Mouse (Mus musculus) heart, adult 2 months (tissue): ENCODE results near the gene Stard5. TPM values are rescaled to one million over a fixed set of nuclear protein-coding genes. Genes with fewer than 3 reads are reported as not detected.

Experiments used
- DNase-seq, 2 experiments: peaks; one replicate each; pipeline ENCODE4 v3.0.0; 2021
- H3K27ac ChIP-seq: fragments of 200-600 bp; 2 replicates; pipeline ENCODE4 v1.8.1; 2022
- H3K27me3 ChIP-seq: fragments of 200-500 bp; 2 replicates; pipeline ENCODE4 v1.6.1; 2012; ENCODE audit warnings: mild to moderate bottlenecking, low read length, inconsistent platforms, mixed read lengths; ENCODE audit not compliant: control insufficient read depth, insufficient read depth
- H3K36me3 ChIP-seq: fragments of 200-500 bp; 2 replicates; pipeline ENCODE4 v1.6.1; 2012; ENCODE audit warnings: low read length, inconsistent platforms; ENCODE audit not compliant: control insufficient read depth, insufficient read depth
- H3K4me1 ChIP-seq: fragments of 200-500 bp; 2 replicates; pipeline ENCODE4 v1.6.1; 2011; ENCODE audit warnings: low read length; ENCODE audit not compliant: control insufficient read depth, insufficient read depth
- H3K4me3 ChIP-seq: fragments of 200-600 bp; 2 replicates; pipeline ENCODE4 v1.8.1; 2022
- H3K79me2 ChIP-seq: fragments of 200-500 bp; replicated peaks from 2 replicates; pipeline ENCODE4 v1.6.1; 2012; ENCODE audit warnings: mild to moderate bottlenecking, inconsistent platforms, low read length, moderate library complexity, mixed read lengths; ENCODE audit not compliant: control insufficient read depth, insufficient read depth
- H3K9ac ChIP-seq: fragments of 200-500 bp; 2 replicates; pipeline ENCODE4 v1.6.1; 2012; ENCODE audit warnings: low read depth, mild to moderate bottlenecking, control low read depth, inconsistent platforms, low read length, mixed read lengths
- CTCF ChIP-seq: fragments of 200-600 bp; IDR thresholded peaks from 2 replicates; pipeline ENCODE4 v1.8.1; 2022; ENCODE audit warnings: antibody characterized with exemption, mild to moderate bottlenecking, moderate library complexity
- EP300 ChIP-seq: fragments of 200-500 bp; IDR thresholded peaks from 2 replicates; pipeline ENCODE4 v1.6.1; 2011; ENCODE audit warnings: low read depth, low read length, control low read depth; ENCODE audit not compliant: insufficient read depth
- POLR2A ChIP-seq: fragments of 200-500 bp; IDR thresholded peaks from 2 replicates; pipeline ENCODE4 v1.6.1; 2011; ENCODE audit warnings: mild to moderate bottlenecking, low read depth, low read length, control low read depth; ENCODE audit not compliant: insufficient read depth
- WGBS: fragments of 180-500 bp; shearing (Covaris S2); methylation state at CpG from one replicate; pipeline ENCODE4 v1.1.7; 2018; 5-methylcytosine and 5-hydroxymethylcytosine counted together
- intact Hi-C: fragments of 180-260 bp; cut with DNase I; formaldehyde crosslinking; loops from one replicate; pipeline ENCODE4 v1.15.1; 2025
- long read RNA-seq: library from polyadenylated mRNA; stranded (forward); transcript quantifications from one replicate; pipeline ENCODE4 v2.0.0, GENCODE M21; 2021
- polyA plus RNA-seq: library from polyadenylated mRNA; depleted of rRNA; stranded (reverse); fragments of >200 nt; gene quantifications from 2 replicates; pipeline ENCODE4 v1.2.3, GENCODE M21; 2012; rRNA removed
- total RNA-seq, 2 experiments: library from RNA; stranded (reverse); gene quantifications; 2 replicates each; pipeline ENCODE4 v1.2.3; 2021

Stard5 gene
- 1 to 10 TPM; 8.6 to 9.2 TPM for total RNA-seq
- 6.7 and 9.6 TPM in 2 replicates for polyA plus RNA-seq
- long read RNA-seq, partial matches to known transcripts, result 1 of 4 reads
- long read RNA-seq, other reads (novel, unspliced or antisense), result 1 of 4 reads

- Histone ChIP-seq H3K27me3 (no peaks in the 10 kb centered on the region), H3K4me3 (peak within 1 kb of the TSS; percentile 63), H3K9ac (peak within 1 kb of the TSS; percentile 90), H3K27ac (peak within 1 kb of the TSS; percentile 92), H3K79me2 (no peaks in the 10 kb centered on the region), H3K4me1 (peaks cover 6% of the 10 kb centered on the region), H3K36me3 (no peaks in the 10 kb centered on the region; the same call in 1 of the 2 replicates)
- WGBS, result under 1% methylated on average over 35 of the region's 35 CpGs
- peak; percentile 42 for TF ChIP-seq CTCF
- TF ChIP-seq EP300, result no peak
- peak; percentile 95 for TF ChIP-seq POLR2A
- intact Hi-C loops, result loop anchor here (2.0 to 10.0 kb wide), 4 partner anchors 21 to 767 kb away; partner anchors contain the start of genes Mesd, Mex3b and Tlnrd1
- DNase-seq, result peak; percentile 96 to 97
Measured at GRCm38 (mm10) chr7:83631828-83632681, at the start of gene Stard5. Stard5 (plus strand) TSS chr7:83631959.

GRCm38 (mm10) chr7:83584639-83585471 is 46.9 kb upstream of the Stard5 start, which contains the start of gene Tmc3:
Tmc3 (plus strand) TSS chr7:83584927.
- 21% methylated on average over 11 of the region's 11 CpGs for WGBS
- Histone ChIP-seq H3K27ac (no peak within 1 kb of the TSS), H3K79me2 (no peaks in the 10 kb centered on the region), H3K4me1 (peaks cover 7% of the 10 kb centered on the region), H3K27me3 (no peaks in the 10 kb centered on the region), H3K36me3 (no peaks in the 10 kb centered on the region), H3K4me3 (no peak within 1 kb of the TSS), H3K9ac (no peak within 1 kb of the TSS)
- peak; percentile 63 to 76 for DNase-seq
- no peak for TF ChIP-seq EP300
- TF ChIP-seq CTCF, result no peak
- no peak for TF ChIP-seq POLR2A
- intact Hi-C loops, result no loop called here

GRCm38 (mm10) chr7:83594056-83594455 is 37.7 kb upstream of the Stard5 start:
- Histone ChIP-seq H3K36me3 (no peaks in the 10 kb centered on the region), H3K9ac (no peak overlapping the region), H3K4me1 (no peaks in the 10 kb centered on the region), H3K4me3 (no peak overlapping the region), H3K79me2 (no peaks in the 10 kb centered on the region), H3K27me3 (no peaks in the 10 kb centered on the region), H3K27ac (no peak overlapping the region)
- WGBS, result 85% methylated on average over 3 of the region's 3 CpGs
- DNase-seq, result no peak
- TF ChIP-seq POLR2A (no peak), CTCF (no peak), EP300 (no peak)
- intact Hi-C loops, result no loop called here

GRCm38 (mm10) chr7:83597063-83597462 is 34.7 kb upstream of the Stard5 start:
- no peak overlapping the region for H3K4me3 ChIP-seq
- intact Hi-C loops, result no loop called here
- TF ChIP-seq EP300, result no peak
- TF ChIP-seq POLR2A, result no peak
- no peak for TF ChIP-seq CTCF
- H3K27ac ChIP-seq, result no peak overlapping the region
- no peaks in the 10 kb centered on the region for H3K27me3 ChIP-seq
- H3K79me2 ChIP-seq, result no peaks in the 10 kb centered on the region
- H3K36me3 ChIP-seq, result no peaks in the 10 kb centered on the region
- no peak overlapping the region for H3K9ac ChIP-seq
- 71% methylated on average over 3 of the region's 3 CpGs for WGBS
- H3K4me1 ChIP-seq, result no peaks in the 10 kb centered on the region
- no peak for DNase-seq

GRCm38 (mm10) chr7:83598997-83599912 is 32.5 kb upstream of the Stard5 start:
- TF ChIP-seq POLR2A (no peak), EP300 (no peak), CTCF (no peak)
- Histone ChIP-seq H3K79me2 (no peaks in the 10 kb centered on the region), H3K27ac (no peak overlapping the region), H3K4me1 (no peaks in the 10 kb centered on the region), H3K27me3 (no peaks in the 10 kb centered on the region), H3K4me3 (no peak overlapping the region), H3K9ac (no peak overlapping the region), H3K36me3 (no peaks in the 10 kb centered on the region)
- intact Hi-C loops, result no loop called here
- DNase-seq, result no peak
- WGBS, result 68% methylated on average over 13 of the region's 13 CpGs
